Mouse (Mus musculus): Measurements from ENCODE around the gene Tas2r105. TPM values are rescaled to one million over a fixed set of nuclear protein-coding genes. Genes with fewer than 3 reads are reported as not detected.

The Tas2r105 gene
- not detected in 2 replicates for polyA plus RNA-seq (2015; fragmentation: Nextera tagmentation; extraction: Ambion mirVana)

GRCm38 (mm10) chr6:131687395-131687794 lies at the start of gene Tas2r105:
Gene Tas2r105, minus strand, starts transcription at chr6:131687495.
- H3K27me3 ChIP-seq: no peaks in the 10 kb centered on the region
- H3K4me1 ChIP-seq (replicated peaks): no peaks in the 10 kb centered on the region
- no peak for ATAC-seq (ENCODE audit: low FRiP score)
- peaks cover 11% of the 10 kb centered on the region for H3K9me3 ChIP-seq
- no peak within 1 kb of the TSS for H3K4me2 ChIP-seq
- no peak within 1 kb of the TSS for H3K4me3 ChIP-seq
- no peak within 1 kb of the TSS for H3K27ac ChIP-seq
- no peak within 1 kb of the TSS for H3K9ac ChIP-seq
- WGBS: 74% methylated on average over 1 of the region's 1 CpGs
- H3K36me3 ChIP-seq: no peaks in the 10 kb centered on the region

GRCm38 (mm10) chr6:131712803-131713202 lies 25.5 kb upstream of the Tas2r105 start:
- no peak overlapping the region for H3K4me2 ChIP-seq
- no peaks in the 10 kb centered on the region for H3K4me1 ChIP-seq (replicated peaks)
- no peaks in the 10 kb centered on the region for H3K27me3 ChIP-seq
- no peak overlapping the region for H3K9ac ChIP-seq
- no peak for ATAC-seq (ENCODE audit: low FRiP score)
- 49% methylated on average over 7 of the region's 7 CpGs for WGBS
- peaks cover 14% of the 10 kb centered on the region; the same call in 1 of the 2 replicates for H3K9me3 ChIP-seq
- no peak overlapping the region for H3K27ac ChIP-seq
- no peak overlapping the region for H3K4me3 ChIP-seq
- no peaks in the 10 kb centered on the region for H3K36me3 ChIP-seq

GRCm38 (mm10) chr6:131689963-131690362 lies 2.7 kb upstream of the Tas2r105 start, which contains the start of gene Tas2r114:
Gene Tas2r114, minus strand, starts transcription at chr6:131690063.
- Histone ChIP-seq H3K4me2 (no peak within 1 kb of the TSS), H3K9ac (no peak within 1 kb of the TSS), H3K4me3 (no peak within 1 kb of the TSS), H3K4me1 (replicated peaks) (no peaks in the 10 kb centered on the region), H3K27ac (no peak within 1 kb of the TSS), H3K9me3 (peaks cover 16% of the 10 kb centered on the region), H3K27me3 (no peaks in the 10 kb centered on the region), H3K36me3 (no peaks in the 10 kb centered on the region)
- no peak for ATAC-seq (ENCODE audit: low FRiP score)

DNA sequence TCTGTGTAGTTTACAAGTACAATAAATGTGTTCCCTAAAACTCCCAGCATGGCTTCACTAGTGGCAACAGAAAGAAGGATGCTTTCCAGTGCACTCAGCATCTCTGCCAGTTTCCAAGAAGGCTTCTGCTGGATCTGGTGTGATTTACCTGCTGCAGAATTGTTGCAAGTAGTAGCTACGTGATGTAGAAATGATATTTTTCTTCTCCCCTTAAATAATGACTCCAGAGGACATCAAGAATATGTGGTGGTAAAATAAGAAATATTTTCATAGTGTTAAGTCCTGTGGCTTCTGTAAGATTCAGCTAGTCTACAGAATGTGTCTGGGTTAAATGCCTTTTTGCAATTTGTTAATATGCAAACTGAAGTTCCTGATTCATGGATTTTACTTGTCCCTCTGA lies 1.7 kb downstream of the Tas2r105 start, which contains the start of gene Tas2r104:
Gene Tas2r104, minus strand, starts transcription at position 101 of the 400 bp plus-strand sequence.
- Histone ChIP-seq H3K4me2 (no peak within 1 kb of the TSS), H3K9ac (no peak within 1 kb of the TSS), H3K36me3 (no peaks in the 10 kb centered on the region), H3K9me3 (no peaks in the 10 kb centered on the region), H3K4me3 (no peak within 1 kb of the TSS), H3K27ac (no peak within 1 kb of the TSS), H3K27me3 (no peaks in the 10 kb centered on the region), H3K4me1 (replicated peaks) (no peaks in the 10 kb centered on the region)
- WGBS: 89% methylated on average over 1 of the region's 1 CpGs
- ATAC-seq (ENCODE audit: low FRiP score): no peak

DNA sequence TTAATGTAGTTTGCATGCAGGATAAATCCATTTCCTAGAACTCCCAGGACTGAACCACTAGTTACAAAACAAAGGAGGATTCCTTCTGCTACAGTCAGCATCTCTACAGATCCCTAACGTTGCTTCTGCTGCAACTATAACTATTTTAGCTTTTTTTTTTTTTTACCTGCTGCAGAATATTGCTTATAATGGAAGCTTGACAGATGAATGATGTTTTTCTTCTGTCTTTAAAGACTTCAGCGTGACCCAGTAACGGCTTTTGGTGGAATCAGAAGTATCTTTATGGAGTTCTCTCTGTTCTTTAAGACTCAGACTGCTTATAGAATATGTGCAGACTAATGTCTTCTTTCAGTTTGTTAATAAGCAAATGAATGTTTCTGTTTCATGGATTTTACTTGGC lies 8.5 kb downstream of the Tas2r105 start, which contains the start of gene Tas2r106:
Gene Tas2r106, minus strand, starts transcription at position 101 of the 400 bp plus-strand sequence.
- Histone ChIP-seq H3K27ac (no peak within 1 kb of the TSS), H3K36me3 (no peaks in the 10 kb centered on the region), H3K27me3 (no peaks in the 10 kb centered on the region), H3K9me3 (peaks cover 3% of the 10 kb centered on the region; the same call in 1 of the 2 replicates), H3K4me2 (no peak within 1 kb of the TSS), H3K4me3 (no peak within 1 kb of the TSS), H3K9ac (no peak within 1 kb of the TSS), H3K4me1 (replicated peaks) (no peaks in the 10 kb centered on the region)
- WGBS: 69% methylated on average over 3 of the region's 3 CpGs
- no peak for ATAC-seq (ENCODE audit: low FRiP score)

GRCm38 (mm10) chr6:131660049-131660448 lies 27.2 kb downstream of the Tas2r105 start, which contains the start of gene Tas2r107:
Gene Tas2r107, minus strand, starts transcription at chr6:131660149.
- ATAC-seq (ENCODE audit: low FRiP score): no peak
- Histone ChIP-seq H3K27ac (no peak within 1 kb of the TSS), H3K4me2 (no peak within 1 kb of the TSS), H3K4me3 (no peak within 1 kb of the TSS), H3K9me3 (no peaks in the 10 kb centered on the region), H3K36me3 (no peaks in the 10 kb centered on the region), H3K9ac (no peak within 1 kb of the TSS), H3K27me3 (no peaks in the 10 kb centered on the region), H3K4me1 (replicated peaks) (no peaks in the 10 kb centered on the region)

Other genes with a start within 250 kb of the Tas2r105 start
- gene 5430401F13Rik, start 201.1 kb downstream of the Tas2r105 start, polyA plus RNA-seq (2015; fragmentation: Nextera tagmentation; extraction: Ambion mirVana): not detected in 2 replicates
- gene Gm6619, start 201.1 kb downstream of the Tas2r105 start, polyA plus RNA-seq (2015; fragmentation: Nextera tagmentation; extraction: Ambion mirVana): not detected in 2 replicates
- gene Tas2r130, start 56.6 kb downstream of the Tas2r105 start, polyA plus RNA-seq (2015; fragmentation: Nextera tagmentation; extraction: Ambion mirVana): not detected in 2 replicates
- gene Tas2r107, start 27.3 kb downstream of the Tas2r105 start, polyA plus RNA-seq (2015; fragmentation: Nextera tagmentation; extraction: Ambion mirVana): not detected in 2 replicates
- gene Tas2r106, start 8.6 kb downstream of the Tas2r105 start, polyA plus RNA-seq (2015; fragmentation: Nextera tagmentation; extraction: Ambion mirVana): not detected in 2 replicates
- not detected in 2 replicates for gene Tas2r104, start 1.8 kb downstream of the Tas2r105 start, polyA plus RNA-seq (2015; fragmentation: Nextera tagmentation; extraction: Ambion mirVana)
- not detected in 2 replicates for gene Tas2r114, start 2.6 kb upstream of the Tas2r105 start, polyA plus RNA-seq (2015; fragmentation: Nextera tagmentation; extraction: Ambion mirVana)

All from hindbrain, embryonic 13.5 days (tissue).